Mouse (Mus musculus) gastrocnemius, adult 2 months (tissue): ENCODE data around the gene Ccl25. TPM values are rescaled to one million over a fixed set of nuclear protein-coding genes. Genes with fewer than 3 reads are reported as not detected.

Experiments used
- DNase-seq: peaks from one replicate; pipeline ENCODE4 v3.0.0; 2022
- H3K27ac ChIP-seq: fragments of 200-600 bp; 2 replicates; pipeline ENCODE4 v1.8.1; 2022; ENCODE audit warnings: mild to moderate bottlenecking
- H3K4me3 ChIP-seq: fragments of 200-600 bp; 2 replicates; pipeline ENCODE4 v1.8.1; 2022; ENCODE audit warnings: mild to moderate bottlenecking, moderate library complexity
- CTCF ChIP-seq: fragments of 200-600 bp; IDR thresholded peaks from 2 replicates; pipeline ENCODE4 v1.8.1; 2022; ENCODE audit warnings: antibody characterized with exemption, mild to moderate bottlenecking, moderate library complexity
- intact Hi-C: fragments of 180-260 bp; cut with DNase I; formaldehyde crosslinking; loops from one replicate; pipeline ENCODE4 v1.15.1; 2025
- long read RNA-seq, 2 experiments: library from polyadenylated mRNA; stranded (forward); transcript quantifications; one replicate each; pipeline ENCODE4 v2.0.0; 2021
- total RNA-seq, 2 experiments: library from RNA; stranded (reverse); gene quantifications; 2 replicates each; pipeline ENCODE4 v1.2.3; 2021

Ccl25 gene
- 10 to 100 TPM in 1 of 2 experiments, 1 to 10 TPM in 1; 8.2 to 14.6 TPM for total RNA-seq
- long read RNA-seq, experiment 1, partial matches to known transcripts = 0 of 5 reads
- long read RNA-seq, experiment 1, other reads (novel, unspliced or antisense) = 5 of 5 reads
- long read RNA-seq, experiment 2, partial matches to known transcripts = 0 of 8 reads
- long read RNA-seq, experiment 2, other reads (novel, unspliced or antisense) = 7 of 8 reads

DNA sequence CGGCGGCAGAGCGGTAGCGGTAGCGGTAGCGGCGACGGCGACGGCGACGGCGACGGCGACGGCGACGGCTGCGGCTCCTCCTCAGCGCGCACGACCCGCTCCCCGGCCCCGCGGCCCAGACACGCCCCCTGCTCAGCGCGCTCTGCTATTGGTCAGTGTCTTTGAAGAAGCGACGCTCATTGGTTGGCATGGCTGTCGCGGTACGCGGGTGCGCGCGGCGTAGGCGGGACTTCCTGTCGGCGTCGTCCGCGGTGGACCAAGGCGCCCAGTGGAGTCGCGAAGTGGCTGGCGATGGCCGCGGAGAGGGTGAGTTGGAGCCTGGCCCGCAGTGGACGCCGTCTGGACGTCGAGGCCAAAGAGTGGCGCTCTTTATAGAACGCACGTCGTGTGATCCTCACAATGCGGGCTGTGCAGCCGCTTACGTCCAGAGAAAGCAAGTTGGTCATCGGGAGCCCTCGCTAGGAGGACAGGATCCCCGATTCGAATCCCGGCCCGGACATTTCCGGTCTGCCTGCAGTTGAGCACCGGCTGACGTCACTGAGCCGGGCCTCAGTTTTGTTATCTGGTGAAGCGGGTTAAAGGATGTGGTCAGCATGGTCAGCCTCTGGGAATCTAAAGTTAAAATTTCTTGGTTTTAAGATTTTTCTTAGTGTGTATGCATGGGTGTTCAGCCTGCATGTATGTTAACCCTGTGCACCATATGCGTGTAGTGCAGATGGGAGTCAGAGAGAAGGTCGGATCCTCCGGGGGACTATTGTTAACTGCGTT lies at the start of gene Ccl25, which contains the start of gene Elavl1:
TSS of gene Ccl25 (plus strand) at position 228 of the 768 bp plus-strand sequence.
TSS of gene Elavl1 (minus strand) at position 431 of the 768 bp plus-strand sequence.
- H3K4me3 ChIP-seq = peak within 1 kb of the TSS; percentile 93
- peak within 1 kb of the TSS; percentile 97 for H3K27ac ChIP-seq
- DNase-seq = peak; percentile 99
- intact Hi-C loops = loop anchor here (5.0 kb wide), 2 partner anchors 42 to 287 kb away; partner anchors contain the start of gene Zfp958
- 0 out of 2 replicates have a peak, but pooled peaks have one; percentile 3 for TF ChIP-seq CTCF

DNA sequence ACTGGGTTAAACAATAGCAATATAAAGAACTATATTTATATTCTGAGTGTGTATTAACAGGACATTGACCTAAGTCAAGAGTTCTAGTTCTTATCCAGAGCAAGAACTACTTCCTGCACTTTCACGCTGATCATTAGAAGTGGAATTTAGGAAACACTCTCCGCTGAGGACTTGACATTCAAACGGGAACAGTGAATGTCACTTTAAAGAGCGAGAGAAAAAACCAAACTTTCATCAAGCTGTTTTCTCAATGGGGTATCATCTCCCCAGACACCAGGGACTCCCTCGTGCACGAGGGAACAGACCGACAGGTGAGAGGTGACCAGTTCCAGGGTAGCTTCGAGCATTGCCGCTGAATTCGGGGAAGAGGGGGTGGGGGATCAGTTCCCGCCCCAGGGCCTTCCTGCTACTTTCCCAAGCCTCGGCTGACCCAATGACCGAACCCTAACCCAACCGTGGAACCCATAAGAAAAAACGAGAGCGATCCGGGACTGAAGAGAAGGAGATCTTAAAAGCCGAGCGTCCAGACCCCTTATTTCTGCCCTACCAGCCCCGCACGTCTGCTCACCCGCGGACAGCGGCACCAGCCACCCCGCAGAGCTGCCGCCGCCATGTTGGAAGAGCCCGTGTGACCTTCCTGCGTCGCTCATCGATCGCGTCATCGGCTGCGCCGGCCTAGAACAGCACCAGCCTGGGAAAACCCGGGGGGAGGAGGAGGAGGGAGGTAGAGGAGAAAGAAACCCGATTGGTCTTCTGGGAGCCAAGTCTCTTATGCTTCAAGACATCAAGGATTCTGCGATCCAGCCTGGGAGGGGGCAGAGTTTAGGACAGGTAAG lies 49.5 kb upstream of the Ccl25 start, which contains the start of gene Timm44:
TSS of gene Timm44 (minus strand) at position 639 of the 836 bp plus-strand sequence.
- H3K27ac ChIP-seq = peak within 1 kb of the TSS; percentile 93
- H3K4me3 ChIP-seq = peak within 1 kb of the TSS; percentile 75
- intact Hi-C loops = loop anchor here (2.0 kb wide), 3 partner anchors 15 to 47 kb away; partner anchors contain the start of genes Gm49320 and Map2k7
- peak; percentile 96 for DNase-seq
- no peak for TF ChIP-seq CTCF

DNA sequence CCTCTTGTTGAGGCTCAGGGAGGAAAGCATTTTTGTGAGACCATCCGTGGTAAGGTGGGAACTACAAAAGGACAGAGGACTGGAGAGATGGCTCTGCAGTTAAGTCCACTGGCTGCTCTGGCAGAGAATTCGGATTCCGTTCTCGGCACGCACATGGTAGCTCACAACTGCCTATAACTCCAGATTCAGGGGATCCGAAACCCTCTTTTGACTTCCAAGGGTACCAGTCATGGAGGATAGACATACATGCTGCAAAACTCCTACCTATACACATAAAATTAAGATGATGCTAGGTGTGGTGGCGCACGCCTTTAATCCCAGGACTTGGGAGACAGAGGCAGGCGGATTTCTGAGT lies 48.9 kb upstream of the Ccl25 start:
- Histone ChIP-seq H3K4me3 (peak overlapping the region; percentile 75), H3K27ac (peak overlapping the region; percentile 93)
- intact Hi-C loops = loop anchor here (2.0 kb wide), 1 partner anchor 47 kb away; no protein-coding TSS in a partner anchor
- no peak for TF ChIP-seq CTCF
- no peak for DNase-seq

DNA sequence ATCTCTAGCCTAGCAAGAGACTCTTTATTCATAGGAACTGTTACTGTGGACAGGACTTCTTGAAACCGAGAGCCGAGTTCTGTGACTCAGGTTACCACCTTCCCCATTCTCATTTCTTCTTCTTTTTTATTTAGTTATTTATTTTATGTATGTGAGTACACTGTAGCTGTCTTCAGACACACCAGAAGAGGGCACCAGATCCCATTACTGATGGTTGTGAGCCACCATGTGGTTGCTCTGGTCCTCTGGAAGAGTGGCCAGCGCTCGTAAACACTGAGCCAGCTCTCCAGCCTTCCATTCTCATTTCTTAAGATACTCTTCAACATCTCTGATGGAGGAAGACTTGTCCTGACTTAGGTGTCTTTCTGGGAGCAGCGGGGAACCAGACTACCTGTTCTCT lies 32.3 kb upstream of the Ccl25 start:
- peak; percentile 54 for TF ChIP-seq CTCF
- intact Hi-C loops = no loop called here
- DNase-seq = no peak
- Histone ChIP-seq H3K4me3 (no peak overlapping the region), H3K27ac (no peak overlapping the region)

DNA sequence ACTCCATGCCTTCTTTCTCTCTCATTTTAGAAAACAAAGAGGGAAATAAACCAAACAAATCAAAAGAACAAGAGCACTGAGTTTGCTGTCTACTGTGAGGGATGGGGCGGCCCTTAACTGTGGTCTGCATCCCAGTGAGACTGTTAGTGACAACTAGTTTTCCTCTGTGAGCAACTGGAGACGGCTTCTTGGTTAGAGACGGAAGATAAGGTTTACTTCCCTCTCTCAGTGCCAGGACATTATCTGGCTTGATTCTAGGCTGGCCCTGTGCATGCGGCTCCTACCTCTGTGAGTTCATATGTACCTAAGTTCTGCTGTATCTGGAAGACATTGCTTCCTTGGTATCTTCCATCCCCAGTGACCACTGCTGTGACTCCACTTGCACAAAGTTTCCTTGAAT lies 27.2 kb upstream of the Ccl25 start:
- DNase-seq = no peak
- H3K4me3 ChIP-seq = no peak overlapping the region
- intact Hi-C loops = no loop called here
- no peak for TF ChIP-seq CTCF
- H3K27ac ChIP-seq = no peak overlapping the region

DNA sequence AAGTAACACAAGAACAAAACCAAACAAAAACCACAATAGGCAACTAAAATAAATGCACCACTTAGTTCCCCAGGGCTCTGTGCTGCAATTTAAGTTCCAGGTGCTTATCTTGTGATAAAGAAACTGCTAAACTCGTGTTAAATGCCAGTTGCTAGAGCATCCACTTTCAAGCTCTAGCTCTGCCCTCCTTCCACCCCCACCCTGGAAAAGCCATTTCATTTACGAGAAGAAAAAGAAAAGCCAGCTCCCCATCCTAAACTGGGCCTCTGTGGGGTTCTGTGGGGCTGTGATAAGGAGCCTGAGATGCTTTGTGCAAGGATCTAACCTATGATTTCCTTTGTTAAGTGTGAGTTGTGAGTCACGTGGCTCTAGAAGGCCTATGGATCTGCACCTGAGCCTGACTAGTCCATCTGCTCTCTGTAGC lies 20.9 kb upstream of the Ccl25 start:
- no peak overlapping the region for H3K4me3 ChIP-seq
- no peak for DNase-seq
- TF ChIP-seq CTCF = no peak
- intact Hi-C loops = no loop called here
- H3K27ac ChIP-seq = no peak overlapping the region

DNA sequence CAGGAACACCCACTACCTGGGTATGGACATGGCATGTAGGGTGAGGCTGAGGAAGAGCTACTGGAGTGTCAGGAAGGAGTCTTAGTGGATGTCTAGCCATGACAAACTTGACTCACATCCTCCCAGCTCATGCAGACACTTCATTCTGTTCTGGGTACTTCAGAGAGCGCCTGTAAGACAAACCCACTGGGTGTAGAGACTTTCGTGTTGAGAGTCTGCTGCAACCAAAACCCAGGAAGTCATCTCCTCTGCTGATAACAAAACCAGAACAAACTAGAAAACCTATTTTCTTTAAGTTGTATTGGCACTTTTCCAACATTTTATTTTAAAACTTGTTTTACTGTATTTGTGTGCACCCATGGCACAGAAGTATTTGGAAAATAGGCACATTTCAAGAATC lies 19.2 kb upstream of the Ccl25 start:
- TF ChIP-seq CTCF = no peak
- H3K27ac ChIP-seq = no peak overlapping the region
- intact Hi-C loops = no loop called here
- H3K4me3 ChIP-seq = no peak overlapping the region
- no peak for DNase-seq

DNA sequence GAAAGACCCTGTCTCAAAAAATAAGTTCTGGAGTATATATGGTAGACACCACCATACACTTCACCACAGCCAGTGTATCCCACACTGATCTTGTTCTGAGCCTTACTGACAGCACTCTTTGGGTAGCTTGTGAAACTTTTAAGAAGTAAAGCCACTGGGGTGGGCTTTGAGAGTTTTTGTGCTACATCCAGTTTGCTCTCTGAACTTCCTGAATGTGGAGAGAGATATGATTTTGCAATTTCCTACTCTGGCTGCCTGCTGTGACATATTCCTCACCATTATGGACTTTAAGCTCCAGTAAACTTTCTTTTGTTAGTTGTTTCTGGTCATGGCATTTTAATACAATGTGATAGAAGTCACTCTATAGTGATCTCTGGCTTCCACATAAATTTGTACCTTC lies 12.9 kb upstream of the Ccl25 start:
- H3K4me3 ChIP-seq = no peak overlapping the region
- no peak overlapping the region for H3K27ac ChIP-seq
- TF ChIP-seq CTCF = no peak
- DNase-seq = no peak
- intact Hi-C loops = no loop called here

DNA sequence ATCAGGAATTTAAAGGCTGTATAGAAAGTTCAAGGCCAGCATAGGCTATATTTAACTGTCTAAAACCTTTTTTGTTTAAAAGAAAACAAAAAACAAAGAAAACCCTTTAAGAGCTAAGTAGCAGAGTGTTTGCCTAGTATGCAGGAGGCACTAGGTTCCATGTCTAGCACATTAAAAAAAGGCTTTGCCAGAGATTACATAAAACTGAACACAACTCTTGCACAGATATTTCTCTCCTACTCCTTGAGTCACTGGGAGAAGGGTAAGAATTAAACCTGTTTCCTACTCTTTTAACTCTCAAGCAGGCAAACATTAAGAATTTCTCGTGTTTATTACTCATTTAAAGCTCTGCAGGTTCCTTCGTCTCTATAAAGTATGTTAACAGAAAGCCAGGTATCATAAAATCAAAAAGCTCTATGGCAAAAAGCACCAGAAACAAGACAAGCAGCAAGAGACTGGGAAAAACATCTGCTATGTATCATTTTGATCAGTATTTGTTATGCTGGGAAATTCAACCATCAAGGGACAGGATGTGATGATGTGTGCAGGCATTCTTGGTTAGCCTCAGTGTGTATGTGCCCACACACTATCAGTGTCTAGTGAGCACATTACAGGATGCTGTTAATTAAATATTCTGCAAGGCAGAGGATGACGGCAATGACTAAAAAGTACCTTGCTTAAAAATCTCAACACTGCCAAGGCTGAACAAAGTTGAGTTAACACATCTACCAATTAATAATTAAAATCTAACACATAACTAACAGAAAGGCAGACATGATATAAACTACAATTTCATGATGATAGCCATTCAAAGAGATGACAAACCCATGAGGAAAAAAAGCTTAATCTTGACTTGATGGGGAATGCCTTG lies 11.5 kb upstream of the Ccl25 start:
- TF ChIP-seq CTCF = no peak
- Histone ChIP-seq H3K27ac (peak overlapping the region; percentile 46; the same call in 1 of the 2 replicates), H3K4me3 (no peak overlapping the region)
- no peak for DNase-seq
- intact Hi-C loops = no loop called here

DNA sequence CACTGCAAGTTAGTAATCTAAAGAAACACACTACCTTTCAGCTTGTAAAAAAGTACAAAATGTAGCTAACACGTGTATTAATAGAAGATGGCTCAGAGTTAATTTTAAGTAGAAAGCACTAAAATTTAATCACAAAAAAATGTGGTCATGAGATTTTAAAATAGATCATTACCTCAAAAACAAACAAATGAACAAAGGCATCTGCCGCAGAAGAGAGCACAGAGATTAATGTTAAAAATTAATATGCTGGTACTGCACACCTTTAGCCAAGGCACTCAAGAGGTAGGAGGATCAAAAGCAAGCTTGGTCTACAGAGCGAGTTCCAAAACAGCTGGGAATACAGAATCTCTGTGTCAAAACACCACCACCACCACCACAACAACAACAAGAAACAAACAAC lies 10.2 kb upstream of the Ccl25 start:
- TF ChIP-seq CTCF = no peak
- H3K27ac ChIP-seq = no peak overlapping the region
- no peak for DNase-seq
- no peak overlapping the region for H3K4me3 ChIP-seq
- intact Hi-C loops = no loop called here

DNA sequence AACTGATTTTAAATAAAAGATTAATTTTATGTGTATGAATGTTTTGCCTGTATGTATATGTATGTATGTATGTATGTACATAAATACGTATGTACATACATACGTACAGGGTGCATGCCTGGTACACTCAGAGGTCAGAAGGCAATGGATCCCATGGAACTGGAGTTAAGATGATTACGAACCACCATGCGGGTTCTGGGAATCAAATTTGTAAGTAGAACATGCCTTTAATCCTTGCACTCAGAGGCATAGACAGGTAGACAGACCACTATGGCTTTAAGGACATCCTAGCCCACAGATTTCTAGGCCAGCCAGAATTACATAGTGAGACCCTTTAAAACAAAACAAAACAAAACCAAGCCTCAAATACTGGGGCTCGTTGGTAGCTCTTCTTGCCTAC lies 6.9 kb upstream of the Ccl25 start:
- intact Hi-C loops = no loop called here

More for the DNA sequence above, 6.9 kb upstream of the Ccl25 start:
- no peak for DNase-seq
- TF ChIP-seq CTCF = no peak
- no peak overlapping the region for H3K27ac ChIP-seq
- H3K4me3 ChIP-seq = no peak overlapping the region
